Mouse (Mus musculus) kidney, embryonic 14.5 days (tissue): ENCODE measurements around the gene Gtf3c4. TPM values are rescaled to one million over a fixed set of nuclear protein-coding genes. Genes with fewer than 3 reads are reported as not detected.

Experiments
- ATAC-seq: fragments of 200-750 bp; cut with Nextera tagmentation; 2 replicates; pipeline ENCODE4 v1.8.0; 2017; ENCODE audit warnings: moderate number of reproducible peaks, mild to moderate bottlenecking, moderate TSS enrichment, moderate library complexity; ENCODE audit not compliant: low FRiP score, low TSS enrichment
- H3K27ac ChIP-seq: fragments of 300-500 bp; sonication (generic); 2 replicates; pipeline ENCODE4 v1.5.1; 2014; ENCODE audit warnings: low read depth, mild to moderate bottlenecking, low read length, moderate library complexity, mixed read lengths
- H3K27me3 ChIP-seq: fragments of 300-500 bp; sonication (generic); 2 replicates; pipeline ENCODE4 v1.6.1; 2014; ENCODE audit warnings: mild to moderate bottlenecking, low read length; ENCODE audit not compliant: control insufficient read depth, insufficient read depth
- H3K36me3 ChIP-seq: fragments of 300-500 bp; sonication (generic); 2 replicates; pipeline ENCODE4 v1.6.1; 2014; ENCODE audit warnings: low read length, mixed read lengths; ENCODE audit not compliant: control insufficient read depth, insufficient read depth
- H3K4me1 ChIP-seq: fragments of 300-500 bp; sonication (generic); 2 replicates; pipeline ENCODE4 v1.6.1; 2014; ENCODE audit warnings: low read length, mixed read lengths; ENCODE audit not compliant: control insufficient read depth, insufficient read depth
- H3K4me2 ChIP-seq: fragments of 300-500 bp; sonication (generic); replicated peaks from 2 replicates; pipeline ENCODE4 v1.6.1; 2014; ENCODE audit warnings: low read depth, mild to moderate bottlenecking, low read length
- H3K4me3 ChIP-seq: fragments of 300-500 bp; sonication (generic); 2 replicates; pipeline ENCODE4 v1.5.1; 2014; ENCODE audit warnings: mild to moderate bottlenecking, low read length
- H3K9ac ChIP-seq: fragments of 300-500 bp; sonication (generic); 2 replicates; pipeline ENCODE4 v1.6.1; 2014; ENCODE audit warnings: low read depth, mild to moderate bottlenecking, low read length, moderate library complexity
- H3K9me3 ChIP-seq: fragments of 300-500 bp; sonication (generic); 2 replicates; pipeline ENCODE4 v1.6.1; 2016; ENCODE audit warnings: low read length; ENCODE audit not compliant: control insufficient read depth
- WGBS: fragments of 180-500 bp; shearing (Covaris S2); extraction: QIAGEN DNeasy Blood & Tissue Kit; methylation state at CpG from one replicate; pipeline ENCODE4 v1.1.7; 2014; 5-methylcytosine and 5-hydroxymethylcytosine counted together
- polyA plus RNA-seq: library from polyadenylated mRNA; unstranded; fragments of >200 nt; fragmentation: Nextera tagmentation; extraction: Ambion mirVana; gene quantifications from 2 replicates; pipeline ENCODE4 v1.2.1, GENCODE M21; 2014

Gene Gtf3c4
- polyA plus RNA-seq, 1 experiment from 2014 or later, result 31.7 TPM

GRCm38 (mm10) chr2:28859303-28859702 lies 19.1 kb upstream of the Gtf3c4 start:
- Histone ChIP-seq H3K4me2 (no peak overlapping the region), H3K4me3 (no peak overlapping the region), H3K27me3 (no peaks in the 10 kb centered on the region), H3K36me3 (peaks cover 66% of the 10 kb centered on the region), H3K4me1 (no peaks in the 10 kb centered on the region), H3K9ac (no peak overlapping the region), H3K9me3 (no peaks in the 10 kb centered on the region), H3K27ac (no peak overlapping the region)
- 86% methylated on average over 4 of the region's 4 CpGs for WGBS
- no peak for ATAC-seq

- H3K9me3 ChIP-seq, result no peaks in the 10 kb centered on the region
- H3K27me3 ChIP-seq, result no peaks in the 10 kb centered on the region
- no peak overlapping the region for H3K4me3 ChIP-seq
- peaks cover 54% of the 10 kb centered on the region for H3K36me3 ChIP-seq
- no peaks in the 10 kb centered on the region for H3K4me1 ChIP-seq
- ATAC-seq, result no peak
- H3K9ac ChIP-seq, result no peak overlapping the region
- WGBS, result 88% methylated on average over 2 of the region's 2 CpGs
- H3K4me2 ChIP-seq, result no peak overlapping the region
- no peak overlapping the region for H3K27ac ChIP-seq
These were observed 15.6 kb upstream of the Gtf3c4 start for GRCm38 (mm10) chr2:28855773-28856172.

GRCm38 (mm10) chr2:28852594-28852993 lies 12.4 kb upstream of the Gtf3c4 start:
- Histone ChIP-seq H3K9ac (no peak overlapping the region), H3K27ac (no peak overlapping the region), H3K9me3 (no peaks in the 10 kb centered on the region), H3K27me3 (no peaks in the 10 kb centered on the region), H3K4me2 (no peak overlapping the region), H3K36me3 (peaks cover 57% of the 10 kb centered on the region), H3K4me3 (no peak overlapping the region), H3K4me1 (no peaks in the 10 kb centered on the region)
- no peak for ATAC-seq
- 95% methylated on average over 3 of the region's 3 CpGs for WGBS

- ATAC-seq, result no peak
- Histone ChIP-seq H3K27me3 (no peaks in the 10 kb centered on the region), H3K9ac (no peak overlapping the region), H3K9me3 (no peaks in the 10 kb centered on the region), H3K27ac (no peak overlapping the region), H3K4me3 (no peak overlapping the region), H3K36me3 (peaks cover 63% of the 10 kb centered on the region), H3K4me2 (no peak overlapping the region), H3K4me1 (no peaks in the 10 kb centered on the region)
- 86% methylated on average over 2 of the region's 2 CpGs for WGBS
These were observed 8.7 kb upstream of the Gtf3c4 start for GRCm38 (mm10) chr2:28848879-28849278.

- H3K27me3 ChIP-seq, result no peaks in the 10 kb centered on the region
- H3K9ac ChIP-seq, result no peak overlapping the region
- H3K4me1 ChIP-seq, result peaks cover 32% of the 10 kb centered on the region
- H3K9me3 ChIP-seq, result no peaks in the 10 kb centered on the region
- ATAC-seq, result no peak
- H3K27ac ChIP-seq, result no peak overlapping the region
- H3K4me2 ChIP-seq, result peak overlapping the region; percentile 87
- peak overlapping the region; percentile 100; the same call in 1 of the 2 replicates for H3K4me3 ChIP-seq
- peaks cover 18% of the 10 kb centered on the region for H3K36me3 ChIP-seq
- 79% methylated on average over 3 of the region's 3 CpGs for WGBS
These were observed 1.9 kb upstream of the Gtf3c4 start for GRCm38 (mm10) chr2:28842042-28842441.

GRCm38 (mm10) chr2:28839501-28840221 lies 499 bp downstream of the Gtf3c4 start:
- Histone ChIP-seq H3K27ac (peak overlapping the region; percentile 80), H3K4me1 (peaks cover 35% of the 10 kb centered on the region), H3K4me3 (peak overlapping the region; percentile 100), H3K9ac (peak overlapping the region; percentile 98), H3K36me3 (peaks cover 6% of the 10 kb centered on the region), H3K9me3 (no peaks in the 10 kb centered on the region), H3K4me2 (peak overlapping the region; percentile 87), H3K27me3 (no peaks in the 10 kb centered on the region)
- peak; percentile 16; the same call in 1 of the 2 replicates for ATAC-seq
- under 1% methylated on average over 47 of the region's 53 CpGs for WGBS

- Histone ChIP-seq H3K4me3 (no peak overlapping the region), H3K27ac (no peak overlapping the region; the same call in 1 of the 2 replicates), H3K36me3 (peaks cover 35% of the 10 kb centered on the region), H3K4me2 (no peak overlapping the region), H3K4me1 (peaks cover 26% of the 10 kb centered on the region), H3K9me3 (no peaks in the 10 kb centered on the region), H3K9ac (no peak overlapping the region), H3K27me3 (no peaks in the 10 kb centered on the region)
- 47% methylated on average over 3 of the region's 3 CpGs for WGBS
- no peak for ATAC-seq
These were observed 3.8 kb downstream of the Gtf3c4 start for GRCm38 (mm10) chr2:28836181-28836940.

GRCm38 (mm10) chr2:28829265-28829664 lies 10.9 kb downstream of the Gtf3c4 start:
- 46% methylated on average over 4 of the region's 4 CpGs for whole genome bisulfite sequencing
- no peak for ATAC-seq
- Histone ChIP-seq H3K9me3 (no peaks in the 10 kb centered on the region), H3K27me3 (no peaks in the 10 kb centered on the region), H3K4me3 (no peak overlapping the region), H3K4me2 (no peak overlapping the region), H3K4me1 (no peaks in the 10 kb centered on the region), H3K27ac (no peak overlapping the region), H3K36me3 (peaks cover 93% of the 10 kb centered on the region), H3K9ac (no peak overlapping the region)

GRCm38 (mm10) chr2:28818866-28819265 lies 21.3 kb downstream of the Gtf3c4 start:
- no peaks in the 10 kb centered on the region for H3K27me3 ChIP-seq
- no peak overlapping the region for H3K9ac ChIP-seq
- ATAC-seq, result no peak
- no peak overlapping the region for H3K4me2 ChIP-seq
- no peaks in the 10 kb centered on the region for H3K9me3 ChIP-seq
- 78% methylated on average over 4 of the region's 4 CpGs for WGBS
- peaks cover 11% of the 10 kb centered on the region for H3K36me3 ChIP-seq
- H3K27ac ChIP-seq, result no peak overlapping the region
- H3K4me3 ChIP-seq, result no peak overlapping the region
- no peaks in the 10 kb centered on the region for H3K4me1 ChIP-seq
